Mouse (Mus musculus): Measurements from ENCODE around the gene Asxl2. TPM values are rescaled to one million over a fixed set of nuclear protein-coding genes. Genes with fewer than 3 reads are reported as not detected.

Asxl2 gene
- polyA plus RNA-seq (2015; fragmentation: Nextera tagmentation; extraction: Ambion mirVana): 11.2 and 12.3 TPM in 2 replicates

DNA sequence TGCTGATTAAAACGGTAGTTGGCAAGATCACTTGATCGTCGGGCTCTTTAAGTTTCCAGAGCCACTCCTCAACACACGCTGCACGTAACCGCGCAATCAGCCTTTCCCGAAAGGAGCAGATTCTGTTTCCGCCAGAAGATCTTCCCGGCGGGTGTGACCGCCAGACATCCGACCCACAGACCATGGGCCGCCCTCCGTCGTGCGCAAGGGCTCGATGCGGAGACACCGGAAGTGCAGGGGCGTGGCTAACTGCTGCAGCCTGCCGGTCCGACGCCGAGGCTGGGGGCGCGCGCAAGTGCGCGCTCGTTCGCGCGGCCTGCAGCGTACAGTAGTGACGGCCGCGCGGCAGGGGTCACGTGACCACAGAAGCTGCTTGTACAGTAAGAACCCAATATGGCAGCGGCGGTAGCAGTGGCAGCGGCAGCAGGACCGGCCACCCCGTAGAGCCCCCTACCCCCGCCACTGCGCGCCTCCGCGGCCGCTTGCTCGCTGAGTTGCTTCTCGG, at the start of gene Asxl2:
Gene Asxl2, plus strand, starts transcription at position 328 of the 505 bp plus-strand sequence.

Other genes with a start within 250 kb of the Asxl2 start
- 43.9 and 44.3 TPM in 2 replicates for gene Rab10, start 116.9 kb upstream of the Asxl2 start, polyA plus RNA-seq (2015; fragmentation: Nextera tagmentation; extraction: Ambion mirVana)
- 1.4 and 2.0 TPM in 2 replicates for gene Kif3c, start 61.7 kb upstream of the Asxl2 start, polyA plus RNA-seq (2015; fragmentation: Nextera tagmentation; extraction: Ambion mirVana)
- gene Dtnb, start 145.5 kb downstream of the Asxl2 start, polyA plus RNA-seq (2015; fragmentation: Nextera tagmentation; extraction: Ambion mirVana): 15.4 and 16.5 TPM in 2 replicates

Data from spleen, postnatal 0 days (tissue).